Mouse (Mus musculus) gastrocnemius, adult 18-20 months (tissue): ENCODE results near the gene Mtmr2. TPM values are rescaled to one million over a fixed set of nuclear protein-coding genes. Genes with fewer than 3 reads are reported as not detected.

Experiments
- DNase-seq: peaks from one replicate; pipeline ENCODE4 v3.0.0; 2021; ENCODE audit warnings: low spot score
- total RNA-seq, 2 experiments: library from RNA; stranded (reverse); gene quantifications; 2 replicates each; pipeline ENCODE4 v1.2.3; 2021

Gene Mtmr2
- total RNA-seq, 2 experiments from 2014 or later: 16.0 to 16.9 TPM

GRCm38 (mm10) chr9:13804480-13804879 is 56.3 kb downstream of the Mtmr2 start:
- DNase-seq: no peak

- no peak for DNase-seq
These were observed 58.6 kb downstream of the Mtmr2 start for GRCm38 (mm10) chr9:13806854-13807253.

GRCm38 (mm10) chr9:13807657-13808056 is 59.4 kb downstream of the Mtmr2 start:
- no peak for DNase-seq

GRCm38 (mm10) chr9:13809937-13810336 is 61.7 kb downstream of the Mtmr2 start:
- no peak for DNase-seq

GRCm38 (mm10) chr9:13818369-13818768 is 70.2 kb downstream of the Mtmr2 start:
- DNase-seq: no peak

- no peak for DNase-seq
These were observed 72.6 kb downstream of the Mtmr2 start for GRCm38 (mm10) chr9:13820774-13821173.

GRCm38 (mm10) chr9:13825896-13826295 is 77.7 kb downstream of the Mtmr2 start:
- no peak for DNase-seq

- peak; percentile 43 for DNase-seq
These were observed 78.2 kb downstream of the Mtmr2 start for GRCm38 (mm10) chr9:13826391-13826805.

GRCm38 (mm10) chr9:13826832-13827405 is 78.7 kb downstream of the Mtmr2 start, which contains the start of gene Cep57:
Gene Cep57 (minus strand): TSS chr9:13827107.
- DNase-seq: peak; percentile 96

GRCm38 (mm10) chr9:13827406-13828086 is 79.3 kb downstream of the Mtmr2 start, which contains the start of gene Fam76b:
Gene Fam76b (plus strand): TSS chr9:13827716.
- DNase-seq: peak; percentile 100

GRCm38 (mm10) chr9:13828087-13828441 is 79.9 kb downstream of the Mtmr2 start:
- DNase-seq: no peak

- no peak for DNase-seq
These were observed 87.0 kb downstream of the Mtmr2 start for GRCm38 (mm10) chr9:13835256-13835655.

- DNase-seq: no peak
These were observed 88.5 kb downstream of the Mtmr2 start for GRCm38 (mm10) chr9:13836726-13837125.

- DNase-seq: no peak
These were observed 99.4 kb downstream of the Mtmr2 start for GRCm38 (mm10) chr9:13847591-13847990.

- DNase-seq: peak; percentile 27
These were observed 100.6 kb downstream of the Mtmr2 start for GRCm38 (mm10) chr9:13848481-13849480.

- DNase-seq: no peak
These were observed 105.7 kb downstream of the Mtmr2 start for GRCm38 (mm10) chr9:13853876-13854275.

Other genes with a start within 250 kb of the Mtmr2 start
- 1 to 10 TPM; 4.4 to 4.9 TPM for gene Cep57, start 78.7 kb downstream of the Mtmr2 start, total RNA-seq
- gene Fam76b, start 79.3 kb downstream of the Mtmr2 start, total RNA-seq: 1 to 10 TPM; 3.6 to 4.1 TPM